Mouse (Mus musculus) thymus, postnatal 14 days (tissue): ENCODE data around the gene Ap5s1.

ENCODE experiments used
- DNase-seq: peaks from one replicate; pipeline ENCODE4 v3.0.0; 2021

Gene Ap5s1

GRCm38 (mm10) chr2:131206778-131207177 is at the start of gene Ap5s1:
Gene Ap5s1 (plus strand): TSS chr2:131207078.
- DNase-seq: no peak

- no peak for DNase-seq
Measured at GRCm38 (mm10) chr2:131159491-131159910, 47.4 kb upstream of the Ap5s1 start.

DNA sequence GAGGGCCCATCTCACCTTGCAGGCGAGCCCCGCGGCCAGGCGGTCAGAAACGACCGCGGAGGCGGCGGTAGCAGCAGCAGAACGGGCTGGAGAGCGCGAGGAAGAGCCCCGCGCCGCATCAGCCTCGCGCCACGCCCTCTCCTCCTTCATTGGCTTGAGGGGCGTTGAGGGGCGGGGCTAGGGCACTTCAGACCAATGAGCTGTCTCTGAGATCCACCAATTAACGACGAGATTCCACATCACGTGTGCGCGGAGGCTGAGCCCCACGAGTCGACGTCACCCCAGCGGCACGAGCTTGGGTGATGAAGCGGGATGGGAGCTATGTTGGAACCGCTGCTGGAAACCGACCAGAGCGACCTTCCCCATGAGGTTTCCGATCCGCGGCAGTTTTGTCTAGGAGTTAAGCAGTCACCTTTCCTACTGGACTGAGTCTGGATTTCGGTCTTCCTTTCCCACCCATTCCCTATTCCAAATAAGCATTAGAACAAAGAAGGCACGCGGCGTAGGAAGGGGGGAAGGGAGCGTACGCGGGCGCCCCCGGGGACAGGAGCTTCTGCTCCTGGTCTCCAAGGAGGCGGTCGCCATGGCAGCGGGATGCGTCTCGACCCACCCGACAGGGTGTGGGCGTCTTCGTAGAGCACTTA is 46.8 kb upstream of the Ap5s1 start, which contains the start of gene 1700037H04Rik:
Gene 1700037H04Rik (minus strand): TSS at position 144 of the 644 bp plus-strand sequence.
- DNase-seq: peak; percentile 97

GRCm38 (mm10) chr2:131160671-131161111 is 46.2 kb upstream of the Ap5s1 start:
- peak; percentile 25 for DNase-seq

GRCm38 (mm10) chr2:131163924-131164323 is 43.0 kb upstream of the Ap5s1 start:
- no peak for DNase-seq

DNA sequence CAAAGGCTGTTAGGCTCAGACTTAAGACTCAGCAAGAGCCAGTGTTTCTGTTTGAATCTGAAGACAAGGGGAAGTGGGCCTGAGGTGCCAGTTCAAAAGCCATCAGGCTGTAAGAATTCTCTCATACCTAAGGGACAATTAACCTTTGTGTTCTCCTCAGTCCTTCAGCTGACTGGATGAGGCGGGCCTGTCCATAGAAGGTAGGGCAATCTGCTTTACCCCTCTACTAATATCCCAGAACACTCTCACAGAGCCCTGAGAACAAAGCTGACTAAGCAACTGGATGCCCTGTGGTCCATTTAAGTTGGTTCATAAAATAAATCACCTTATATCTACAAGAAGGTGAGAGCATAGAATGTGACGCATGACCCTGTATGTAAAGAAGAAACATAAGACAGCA is 40.7 kb upstream of the Ap5s1 start:
- DNase-seq: no peak

- no peak for DNase-seq
Measured at GRCm38 (mm10) chr2:131167984-131168383, 38.9 kb upstream of the Ap5s1 start.

GRCm38 (mm10) chr2:131168914-131169313 is 38.0 kb upstream of the Ap5s1 start:
- no peak for DNase-seq

DNA sequence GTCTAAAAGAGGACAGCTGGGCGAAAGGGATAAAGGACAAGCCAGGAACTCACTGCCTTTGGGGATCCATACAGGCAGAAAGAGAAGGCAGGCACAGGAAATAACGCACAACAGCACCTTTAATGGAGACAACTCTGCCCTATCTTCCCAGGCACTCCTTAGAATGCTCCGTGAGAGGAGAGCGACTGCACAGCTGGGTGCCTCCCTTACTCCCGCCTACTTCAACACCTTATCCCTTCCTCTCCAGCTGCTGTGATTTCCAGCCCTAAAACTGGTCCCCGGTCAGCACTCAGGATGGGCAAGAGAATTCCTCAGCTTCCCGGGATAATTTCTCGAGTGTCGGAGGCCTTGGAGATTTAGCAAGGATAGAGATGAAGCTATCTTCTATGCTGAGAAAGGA is 35.9 kb upstream of the Ap5s1 start:
- DNase-seq: no peak

- peak; percentile 76 for DNase-seq
Measured at GRCm38 (mm10) chr2:131171401-131172104, 35.3 kb upstream of the Ap5s1 start.

- DNase-seq: no peak
Measured at GRCm38 (mm10) chr2:131172322-131172721, 34.6 kb upstream of the Ap5s1 start.

DNA sequence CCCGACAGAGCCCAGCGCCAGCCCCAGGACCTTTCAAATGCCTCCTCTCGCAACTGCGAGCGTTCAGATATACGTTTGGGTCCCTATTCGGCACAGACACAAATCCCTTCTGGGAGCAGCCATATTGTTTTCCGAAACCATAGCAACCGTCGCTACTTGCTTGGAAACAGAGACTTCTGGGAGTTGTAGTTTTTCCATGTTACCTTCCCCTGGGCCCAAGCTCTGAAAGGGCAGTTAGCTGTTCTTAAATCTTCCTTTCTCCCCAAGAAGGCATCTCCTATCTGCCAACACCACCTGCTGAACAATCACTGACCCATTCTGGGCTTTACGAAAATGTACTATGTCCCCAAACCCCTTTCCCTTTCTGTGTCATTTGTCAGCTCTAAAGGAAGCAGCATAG is 32.2 kb upstream of the Ap5s1 start:
- peak; percentile 67 for DNase-seq

DNA sequence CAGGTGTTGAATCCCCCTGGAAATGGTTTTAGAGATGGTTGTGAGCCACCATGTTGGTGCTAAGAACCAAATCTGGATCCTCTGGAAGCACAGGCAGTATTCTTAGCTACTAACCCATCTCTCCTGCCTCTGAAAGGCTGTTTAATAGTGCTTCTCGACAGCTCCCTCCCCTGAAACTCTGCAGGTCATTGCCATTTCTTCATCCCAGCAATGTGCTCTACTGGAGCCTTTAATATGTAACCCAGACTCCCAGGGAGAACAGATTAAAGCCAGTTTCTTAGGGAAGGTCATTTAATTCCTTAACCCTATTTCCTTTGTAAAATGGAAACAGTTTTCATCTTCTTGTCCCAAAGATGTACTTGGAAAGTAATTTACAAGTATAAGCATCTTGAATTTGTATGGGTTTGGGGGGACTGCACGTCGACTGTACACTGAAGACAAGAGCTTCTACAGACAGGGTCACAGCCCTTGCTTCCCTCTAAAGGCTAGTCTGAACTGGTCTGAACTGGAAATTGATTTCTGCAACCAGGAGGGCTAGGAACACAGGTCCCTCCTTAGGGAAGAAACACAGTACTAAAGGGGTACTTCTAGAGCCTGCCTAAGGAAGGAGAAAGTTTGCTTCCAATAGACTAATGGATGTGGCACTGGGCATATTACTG is 31.5 kb upstream of the Ap5s1 start:
- DNase-seq: no peak

- no peak for DNase-seq
Measured at GRCm38 (mm10) chr2:131175945-131176309, 31.0 kb upstream of the Ap5s1 start.

DNA sequence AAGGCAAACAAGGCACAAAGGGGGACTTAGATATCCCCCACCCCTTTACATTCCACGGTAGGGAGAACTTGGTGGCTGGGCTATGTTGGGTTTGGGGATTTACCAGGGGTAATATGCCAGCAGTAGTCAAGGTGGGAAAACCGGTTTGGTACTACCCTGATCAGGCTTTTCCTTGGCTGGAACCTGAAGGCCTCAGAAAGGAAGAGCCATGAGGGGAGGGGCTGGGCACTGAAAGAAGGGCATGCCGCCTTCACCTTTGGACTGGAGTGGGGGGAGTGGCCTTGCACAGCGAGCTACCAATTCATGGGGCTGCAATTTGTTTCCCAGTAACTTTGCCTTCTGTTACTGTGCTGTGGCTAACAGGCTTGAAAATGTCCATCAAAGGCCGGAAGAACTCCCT is 30.4 kb upstream of the Ap5s1 start:
- DNase-seq: no peak

DNA sequence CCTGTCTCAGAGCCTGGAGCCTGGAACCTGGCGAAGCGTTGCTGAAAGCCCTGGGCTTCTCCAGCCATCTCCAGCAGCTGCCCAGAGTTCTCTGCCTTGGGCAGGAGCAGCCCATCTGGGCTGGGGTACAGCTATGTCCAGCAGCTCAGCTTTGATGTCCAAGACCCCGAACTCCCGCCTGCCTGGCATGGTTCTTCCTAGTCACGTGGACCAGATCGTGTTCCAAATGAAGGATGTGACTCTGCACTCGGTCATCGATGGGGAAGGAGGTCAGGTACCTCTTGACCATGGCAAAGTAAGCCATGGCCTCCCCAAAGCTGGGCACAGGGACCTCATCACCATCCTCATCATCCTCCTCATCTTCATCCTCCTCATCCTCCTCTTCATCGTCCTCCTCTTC is 28.9 kb upstream of the Ap5s1 start:
- no peak for DNase-seq

GRCm38 (mm10) chr2:131178828-131179245 is 28.0 kb upstream of the Ap5s1 start:
- DNase-seq: peak; percentile 36

DNA sequence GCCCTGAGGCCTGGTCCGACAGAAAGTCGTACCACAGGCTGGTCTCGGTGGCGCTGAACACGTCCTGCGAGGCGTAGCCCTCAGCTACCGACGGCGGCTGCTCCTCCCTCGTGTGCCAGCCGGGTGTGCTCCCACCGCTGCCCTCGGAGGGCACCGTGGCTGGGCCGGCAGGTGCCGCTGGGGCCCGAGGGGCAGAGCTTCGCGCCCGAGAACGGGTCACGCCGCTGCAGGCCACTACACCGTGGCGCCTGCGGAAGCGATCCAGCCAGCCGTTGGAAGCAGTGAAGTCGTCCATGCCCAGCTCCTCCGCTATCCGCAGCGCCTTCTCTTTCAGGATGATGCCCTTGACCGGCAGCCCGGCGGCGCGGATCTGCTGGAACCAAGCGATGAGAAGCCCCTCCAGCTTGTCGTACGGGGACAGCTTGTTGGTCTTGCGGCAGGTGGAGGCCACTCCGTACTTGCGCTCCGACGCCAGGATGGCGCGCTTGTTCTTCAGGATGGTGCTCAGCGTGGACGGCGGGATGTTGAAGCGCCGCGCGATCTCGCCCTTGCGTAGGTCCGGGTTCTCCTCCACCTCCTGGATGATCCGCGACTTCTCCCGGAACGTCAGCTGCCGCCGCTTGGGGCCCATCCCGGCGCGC is 27.5 kb upstream of the Ap5s1 start:
- DNase-seq: peak; percentile 51

GRCm38 (mm10) chr2:131179990-131180587 is 26.8 kb upstream of the Ap5s1 start, which contains the start of gene Cenpb:
Gene Cenpb (minus strand): TSS chr2:131180067.
- peak; percentile 81 for DNase-seq

- DNase-seq: no peak
Measured at GRCm38 (mm10) chr2:131186343-131186742, 20.5 kb upstream of the Ap5s1 start.

DNA sequence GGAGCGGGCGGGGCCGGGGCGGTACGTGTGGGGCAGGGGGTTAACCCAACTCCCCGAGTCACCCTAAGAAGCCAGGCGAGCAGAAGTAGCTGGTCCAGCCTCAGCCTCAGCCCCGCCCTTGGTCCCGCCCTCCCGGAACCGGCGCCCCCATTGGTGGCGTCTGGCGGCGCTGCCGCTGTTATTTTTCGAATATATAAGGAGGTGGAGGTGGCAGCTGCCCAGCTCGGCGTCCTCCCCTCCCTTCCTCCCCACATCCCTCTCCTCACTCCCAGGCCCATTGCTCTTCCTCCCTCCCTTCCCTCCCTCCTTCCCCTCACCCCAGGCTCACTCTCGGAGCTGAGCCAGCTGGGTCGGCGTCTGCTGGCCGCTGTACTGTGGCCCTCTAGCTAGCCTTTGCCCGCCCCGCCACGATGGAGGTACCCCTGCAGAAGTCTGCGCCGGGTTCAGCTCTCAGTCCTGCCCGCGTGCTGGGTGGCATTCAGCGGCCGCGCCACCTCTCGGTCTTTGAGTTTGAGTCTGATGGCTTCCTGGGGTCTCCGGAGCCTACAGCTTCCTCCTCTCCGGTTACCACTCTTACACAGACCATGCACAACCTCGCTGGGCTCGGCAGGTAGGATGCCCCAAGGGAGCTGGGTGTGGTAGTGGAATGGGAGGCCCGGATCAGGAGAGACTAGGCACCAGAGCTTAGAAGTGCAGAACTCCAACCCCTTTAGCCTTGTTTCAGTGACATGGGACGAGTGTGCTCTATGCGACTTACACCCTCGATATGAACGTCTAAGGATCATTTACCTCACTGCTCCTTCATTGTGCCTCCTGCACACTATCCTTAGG is 19.9 kb upstream of the Ap5s1 start, which contains the start of the genes Cdc25b and Spef1:
Gene Cdc25b (plus strand): TSS at position 179 of the 831 bp plus-strand sequence.
Gene Spef1 (minus strand): TSS at position 512 of the 831 bp plus-strand sequence.
- DNase-seq: peak; percentile 89

- no peak for DNase-seq
Measured at GRCm38 (mm10) chr2:131187602-131187922, 19.3 kb upstream of the Ap5s1 start.
